Mouse (Mus musculus): ENCODE measurements around the gene Camk2g.

- TF ChIP-seq MAFK (IDR thresholded peaks at IDR 0.05; ENCODE audit: insufficient read depth, low read depth, low read length) (no peak), HCFC1 (IDR thresholded peaks at IDR 0.05; ENCODE audit: borderline replicate concordance, insufficient read depth, low read length) (no peak), ZNF384 (IDR thresholded peaks at IDR 0.05; ENCODE audit: low read depth, low read length) (no peak)
These were observed 28.1 kb downstream of the Camk2g start for GRCm38 (mm10) chr14:20765642-20766258.
